Mouse (Mus musculus) testis, postnatal 14 days (tissue): ENCODE results near the gene C530008M17Rik.

Experiments
- DNase-seq: peaks from one replicate; pipeline ENCODE4 v3.0.0; 2021; ENCODE audit warnings: low spot score

C530008M17Rik gene

GRCm38 (mm10) chr5:76665421-76665820, 9.1 kb downstream of the C530008M17Rik start:
- DNase-seq = no peak

DNA sequence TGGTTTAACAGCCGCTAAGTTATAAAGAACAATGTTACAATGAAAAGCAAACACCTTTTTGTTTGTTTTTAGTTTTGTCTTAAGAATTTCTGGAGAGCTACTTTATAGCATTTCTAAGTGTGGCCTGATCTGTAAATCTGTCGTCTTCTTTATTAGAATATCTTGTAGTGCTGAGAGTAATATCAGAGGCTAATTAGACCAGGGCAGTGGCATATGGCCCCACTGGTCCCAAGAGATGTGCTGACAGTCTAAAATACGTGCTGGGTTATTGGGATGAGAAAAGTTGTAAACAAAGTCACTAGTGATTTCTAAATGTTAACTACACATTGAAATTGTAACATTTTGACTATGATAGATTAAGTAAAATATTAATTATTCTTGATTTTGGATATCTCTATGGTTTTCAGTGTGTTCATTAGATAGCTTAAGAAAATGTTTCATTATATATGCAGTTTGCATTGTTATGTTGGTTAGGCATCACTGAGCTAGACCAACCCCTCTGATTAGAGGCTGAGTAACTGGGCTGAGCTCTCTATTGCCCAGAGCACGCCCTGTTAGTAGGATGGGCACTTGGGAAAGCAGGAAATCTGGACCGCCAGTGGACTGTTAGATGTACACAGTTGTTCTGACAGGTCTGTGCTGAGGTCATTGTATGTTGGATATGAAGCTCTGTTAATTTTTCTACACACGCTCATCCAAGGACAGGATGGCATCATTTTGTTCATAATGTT, 9.9 kb downstream of the C530008M17Rik start:
- no peak for DNase-seq

GRCm38 (mm10) chr5:76668118-76668517, 11.8 kb downstream of the C530008M17Rik start:
- no peak for DNase-seq

DNA sequence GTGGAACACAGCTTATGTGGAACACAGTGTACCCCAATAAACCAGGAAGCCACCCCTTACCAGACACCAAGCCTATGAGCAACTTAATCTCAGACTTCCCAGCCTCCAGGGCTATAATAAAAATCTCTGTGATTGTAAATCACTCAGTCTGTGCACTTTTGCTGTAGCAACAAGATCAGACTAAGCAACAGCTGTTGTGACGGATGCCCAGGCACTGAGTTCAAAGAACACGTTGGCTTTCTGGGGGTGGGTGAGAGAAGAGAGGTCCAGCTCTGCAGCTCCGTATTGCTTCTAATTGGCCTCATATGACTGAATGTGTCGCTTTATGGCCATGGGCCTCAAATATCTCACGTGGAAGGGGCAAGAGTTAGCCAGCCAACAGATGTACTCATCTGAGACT, 12.2 kb downstream of the C530008M17Rik start:
- no peak for DNase-seq

DNA sequence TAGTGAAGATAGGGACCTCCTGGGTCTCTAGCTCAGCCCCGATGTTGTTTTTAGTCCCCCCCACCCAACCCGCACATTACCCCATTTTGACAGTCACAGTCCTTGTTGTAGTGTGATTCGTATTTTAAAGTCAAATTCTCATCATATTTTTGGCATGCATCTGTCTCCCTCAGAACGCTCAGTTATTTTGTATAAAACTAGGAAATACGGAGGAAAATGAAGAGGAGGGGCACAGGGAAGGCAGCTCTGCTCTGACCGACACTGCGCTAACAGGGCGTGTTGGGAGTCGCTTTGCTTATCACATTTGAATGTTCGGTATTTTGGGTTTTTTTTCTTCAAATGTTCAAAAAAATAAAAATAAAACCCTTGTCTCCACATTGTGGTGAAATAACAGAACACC, 13.9 kb downstream of the C530008M17Rik start:
- DNase-seq = no peak

GRCm38 (mm10) chr5:76674022-76674653, 17.8 kb downstream of the C530008M17Rik start:
- no peak for DNase-seq

GRCm38 (mm10) chr5:76675369-76675768, 19.1 kb downstream of the C530008M17Rik start:
- no peak for DNase-seq

DNA sequence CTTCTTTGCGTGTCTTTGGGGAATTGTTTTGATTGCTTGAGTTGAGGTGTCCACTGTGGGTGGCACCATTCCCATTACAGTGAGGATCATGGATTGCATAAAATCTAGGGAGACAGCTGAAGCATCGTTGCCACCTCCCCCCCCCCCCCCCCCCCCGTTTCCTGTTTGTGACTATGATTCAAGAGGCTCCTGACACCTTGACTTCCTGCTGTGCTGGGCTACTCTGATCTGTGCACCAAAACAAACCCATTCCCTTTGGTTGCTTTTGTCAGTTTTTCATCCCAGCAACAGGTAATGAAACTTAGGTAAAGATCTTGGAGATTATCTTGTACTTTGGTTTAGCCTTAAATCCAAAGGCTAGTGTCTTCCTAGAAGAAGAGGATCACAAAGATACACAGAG, 24.6 kb downstream of the C530008M17Rik start:
- no peak for DNase-seq

GRCm38 (mm10) chr5:76681895-76682656, 25.8 kb downstream of the C530008M17Rik start:
- DNase-seq = no peak

- DNase-seq = no peak
Measured at GRCm38 (mm10) chr5:76683455-76683854, 27.1 kb downstream of the C530008M17Rik start.

- no peak for DNase-seq
Measured at GRCm38 (mm10) chr5:76684658-76685605, 28.6 kb downstream of the C530008M17Rik start.

- DNase-seq = no peak
Measured at GRCm38 (mm10) chr5:76687961-76688600, 31.8 kb downstream of the C530008M17Rik start.

DNA sequence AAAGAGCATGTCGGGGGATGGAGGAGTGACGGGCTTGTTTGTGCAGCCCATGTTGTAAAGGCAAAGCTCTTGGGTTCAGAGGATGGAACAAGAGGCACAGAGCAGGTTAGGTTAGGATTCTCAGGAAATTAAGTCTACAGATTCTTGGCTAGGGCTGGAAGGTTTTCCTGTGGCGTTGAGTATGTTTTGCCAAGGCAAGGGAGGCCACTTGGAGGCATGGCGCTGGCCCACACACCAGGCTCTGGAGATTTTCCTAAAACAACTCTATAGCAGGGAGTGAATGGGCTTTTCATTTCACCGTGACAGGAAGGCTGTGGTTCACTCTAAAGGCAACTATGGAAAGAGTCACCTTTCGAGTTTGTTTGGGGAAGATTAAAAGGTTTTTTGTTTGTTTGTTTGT, 32.3 kb downstream of the C530008M17Rik start:
- DNase-seq = no peak

GRCm38 (mm10) chr5:76690177-76690593, 33.9 kb downstream of the C530008M17Rik start:
- no peak for DNase-seq

DNA sequence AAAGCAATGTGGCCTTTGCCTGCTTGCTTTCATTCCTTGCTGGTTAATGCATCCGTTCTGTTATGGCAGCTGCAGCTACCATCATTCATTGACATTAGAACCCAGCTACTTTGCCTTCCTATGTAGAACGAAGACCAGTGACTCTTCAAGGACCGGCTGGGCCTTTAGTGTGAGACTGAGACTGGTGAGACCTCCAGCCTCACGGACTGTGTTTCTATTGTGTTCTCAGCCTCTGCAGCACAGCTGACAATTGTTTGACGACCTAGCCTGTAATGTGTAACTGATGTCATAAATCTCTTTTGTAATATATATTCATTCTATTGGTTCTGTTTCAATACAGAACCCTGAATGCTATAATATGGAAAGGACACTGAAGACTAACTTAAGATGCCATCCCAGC, 34.9 kb downstream of the C530008M17Rik start:
- DNase-seq = no peak

- no peak for DNase-seq
Measured at GRCm38 (mm10) chr5:76691706-76692424, 35.6 kb downstream of the C530008M17Rik start.

DNA sequence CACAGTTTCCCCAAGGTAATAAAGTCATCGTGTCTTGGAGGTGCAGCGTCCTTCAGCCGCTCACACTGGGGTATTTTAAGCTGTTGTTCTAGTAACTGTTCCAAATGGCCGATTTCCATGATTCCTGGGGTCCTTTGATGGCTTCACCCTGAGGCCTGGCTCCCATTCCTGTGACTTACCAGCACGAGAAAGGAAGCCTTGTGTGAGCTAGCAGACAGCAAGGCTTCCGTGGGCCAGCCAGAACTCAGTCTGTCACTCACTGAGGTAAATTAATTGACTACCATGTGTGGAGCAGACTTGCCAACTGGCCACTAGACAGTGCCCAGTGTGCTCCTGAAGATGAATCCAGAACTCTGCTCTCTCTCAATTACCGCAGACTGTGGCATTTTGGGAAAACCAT, 41.2 kb downstream of the C530008M17Rik start:
- no peak for DNase-seq

GRCm38 (mm10) chr5:76698187-76698586, 41.9 kb downstream of the C530008M17Rik start:
- no peak for DNase-seq

- DNase-seq = no peak
Measured at GRCm38 (mm10) chr5:76701127-76701853, 45.0 kb downstream of the C530008M17Rik start.

DNA sequence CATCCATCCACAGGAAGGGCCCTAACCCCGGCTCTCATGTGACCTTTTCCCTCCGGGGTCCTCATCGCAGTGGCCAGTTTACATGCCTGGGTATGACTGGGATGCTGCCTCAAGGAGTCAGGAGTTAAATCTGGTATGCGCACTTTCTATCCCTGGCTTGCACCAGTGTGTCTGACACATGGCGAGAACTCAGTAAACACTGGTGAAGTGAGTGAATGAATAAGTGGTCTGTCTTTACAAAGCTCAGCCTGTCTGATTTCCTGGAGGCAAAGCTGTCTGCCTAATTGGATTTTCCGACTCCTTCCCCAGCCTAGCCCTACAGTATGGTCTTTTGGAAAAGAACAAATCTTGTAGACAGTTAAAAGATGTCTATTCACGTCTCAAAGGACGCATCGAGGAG, 45.8 kb downstream of the C530008M17Rik start:
- DNase-seq = no peak
